Mouse (Mus musculus): ENCODE results near the gene Ptpre. TPM values are rescaled to one million over a fixed set of nuclear protein-coding genes. Genes with fewer than 3 reads are reported as not detected.

Ptpre gene
- 0.82 TPM for polyA plus RNA-seq (2014; fragmentation: Illumina TruSeq; extraction: RNeasy Lipid Tissue Mini Kit (QIAGEN cat#74804); ENCODE audit: low read depth, low replicate concordance)

GRCm38 (mm10) chr7:135537341-135537901 is at the start of gene Ptpre:
Gene Ptpre, plus strand, starts transcription at chr7:135537481.

DNA sequence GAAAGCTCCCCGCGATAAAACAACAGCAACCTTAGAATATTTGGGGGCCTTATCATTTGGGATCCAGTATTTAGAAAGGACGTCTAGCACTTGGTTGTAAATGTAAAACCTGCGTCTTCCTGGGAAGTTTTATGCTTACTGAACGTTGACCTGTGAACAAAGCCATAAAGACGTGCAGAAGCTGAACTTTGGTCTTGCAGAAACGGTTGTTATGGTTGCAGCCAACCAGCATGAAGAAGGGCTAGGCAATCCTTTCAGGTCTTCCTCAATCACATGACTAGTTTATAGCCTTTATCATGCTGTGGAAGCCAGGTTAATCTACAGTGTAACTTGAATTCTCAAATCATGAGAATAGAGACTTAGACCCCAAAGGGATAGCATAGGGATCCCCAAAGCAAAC is 8.8 kb upstream of the Ptpre start, which contains the start of gene Clrn3:
TSS of gene Clrn3 (minus strand) at position 140 of the 400 bp plus-strand sequence.

DNA sequence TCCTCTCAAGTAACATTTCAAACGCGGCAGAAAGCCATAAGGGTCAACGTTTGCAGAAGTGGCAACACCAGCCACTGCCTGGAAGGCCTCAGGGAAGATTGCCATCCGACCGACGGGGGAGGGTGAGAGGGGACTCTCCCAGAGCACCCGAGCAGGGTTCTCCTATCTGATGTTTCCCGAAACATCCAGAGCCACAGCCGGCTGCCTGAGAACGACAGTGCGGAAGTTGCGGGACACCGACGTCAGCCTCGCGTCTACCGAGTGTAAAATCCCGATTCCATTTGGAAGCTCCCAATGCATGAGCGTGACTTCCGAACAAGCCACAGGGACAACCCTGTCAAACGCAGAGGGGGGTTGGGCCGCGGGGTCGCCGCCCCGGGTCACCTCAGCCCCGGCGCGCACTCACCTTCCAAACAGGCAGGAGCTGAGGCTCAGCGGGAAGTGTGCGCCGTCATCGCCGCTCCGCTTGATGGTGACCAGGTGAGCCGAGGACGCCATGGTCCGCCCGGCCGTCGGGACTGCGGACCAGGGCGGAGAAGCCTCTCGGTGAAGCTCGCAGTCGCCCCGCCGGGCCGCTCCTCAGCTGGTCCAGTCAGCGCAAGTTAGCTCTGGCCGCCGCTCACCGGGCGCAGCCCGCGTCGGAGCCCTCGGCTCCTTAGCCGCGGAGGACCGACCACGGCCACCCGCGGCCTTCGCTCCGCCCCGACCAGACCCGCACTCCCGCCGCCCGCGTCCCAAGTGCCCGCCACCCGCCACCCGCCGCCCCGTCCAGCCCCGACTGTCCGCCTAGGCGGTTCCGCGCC is 178.6 kb downstream of the Ptpre start, which contains the start of gene Mki67:
TSS of gene Mki67 (minus strand) at position 720 of the 803 bp plus-strand sequence.

Other genes with a start within 250 kb of the Ptpre start
- not detected for gene Foxi2, start 127.2 kb upstream of the Ptpre start, polyA plus RNA-seq (2014; fragmentation: Illumina TruSeq; extraction: RNeasy Lipid Tissue Mini Kit (QIAGEN cat#74804); ENCODE audit: low read depth, low replicate concordance)
- not detected for gene Clrn3, start 8.8 kb upstream of the Ptpre start, polyA plus RNA-seq (2014; fragmentation: Illumina TruSeq; extraction: RNeasy Lipid Tissue Mini Kit (QIAGEN cat#74804); ENCODE audit: low read depth, low replicate concordance)
- gene Mki67, start 178.9 kb downstream of the Ptpre start, polyA plus RNA-seq (2014; fragmentation: Illumina TruSeq; extraction: RNeasy Lipid Tissue Mini Kit (QIAGEN cat#74804); ENCODE audit: low read depth, low replicate concordance), result 0.24 TPM

Data from liver, adult 10 weeks (tissue).